Mouse (Mus musculus) limb, embryonic 11.5 days (tissue): Measurements from ENCODE around the gene Il2rg. TPM values are rescaled to one million over a fixed set of nuclear protein-coding genes. Genes with fewer than 3 reads are reported as not detected.

Source experiments
- ATAC-seq: fragments of 200-750 bp; cut with Nextera tagmentation; 2 replicates; pipeline ENCODE4 v1.8.0; 2017; ENCODE audit warnings: low read depth; ENCODE audit not compliant: insufficient number of reproducible peaks, low FRiP score, low TSS enrichment
- DNase-seq: peaks from one replicate; pipeline ENCODE4 v3.0.0-alpha.2; 2015; ENCODE audit warnings: low spot score
- H3K27ac ChIP-seq: fragments of 300-500 bp; sonication (generic); replicated peaks from 2 replicates; pipeline ENCODE4 v1.5.1; 2014; ENCODE audit warnings: low read depth, mild to moderate bottlenecking, low read length
- H3K27me3 ChIP-seq: fragments of 300-500 bp; sonication (generic); 2 replicates; pipeline ENCODE4 v1.6.1; 2014; ENCODE audit warnings: mild to moderate bottlenecking, low read length, mixed read lengths; ENCODE audit not compliant: control insufficient read depth, insufficient read depth
- H3K36me3 ChIP-seq: fragments of 300-500 bp; sonication (generic); 2 replicates; pipeline ENCODE4 v1.6.1; 2014; ENCODE audit warnings: mild to moderate bottlenecking, low read length, moderate library complexity, mixed read lengths; ENCODE audit not compliant: control insufficient read depth, insufficient read depth
- H3K4me1 ChIP-seq: fragments of 300-500 bp; sonication (generic); 2 replicates; pipeline ENCODE4 v1.6.1; 2014; ENCODE audit warnings: low read length, mixed read lengths; ENCODE audit not compliant: control insufficient read depth, insufficient read depth
- H3K4me2 ChIP-seq: fragments of 300-500 bp; sonication (generic); 2 replicates; pipeline ENCODE4 v1.6.1; 2014; ENCODE audit warnings: low read depth, mild to moderate bottlenecking, moderate library complexity; ENCODE audit not compliant: severe bottlenecking
- H3K4me3 ChIP-seq: fragments of 300-500 bp; sonication (generic); 2 replicates; pipeline ENCODE4 v1.5.1; 2014; ENCODE audit warnings: low read depth, low read length
- H3K9ac ChIP-seq: fragments of 300-500 bp; sonication (generic); 2 replicates; pipeline ENCODE4 v1.6.1; 2014; ENCODE audit warnings: mild to moderate bottlenecking, low read length
- H3K9me3 ChIP-seq: fragments of 300-500 bp; sonication (generic); 2 replicates; pipeline ENCODE4 v1.6.1; 2016; ENCODE audit warnings: low read length; ENCODE audit not compliant: control insufficient read depth
- WGBS: fragments of 180-500 bp; shearing (Covaris S2); extraction: QIAGEN DNeasy Blood & Tissue Kit; methylation state at CpG from one replicate; pipeline ENCODE4 v1.1.7; 2014; 5-methylcytosine and 5-hydroxymethylcytosine counted together
- polyA plus RNA-seq: library from polyadenylated mRNA; unstranded; fragments of >200 nt; fragmentation: Nextera tagmentation; extraction: Ambion mirVana; gene quantifications from 2 replicates; pipeline ENCODE4 v1.2.1, GENCODE M21; 2014

Gene Il2rg
- polyA plus RNA-seq = 4.4 and 4.6 TPM in 2 replicates

GRCm38 (mm10) chrX:101268025-101268754, at the start of gene Il2rg:
TSS of gene Il2rg (minus strand) at chrX:101268255.
- ATAC-seq (no peak), DNase-seq (no peak)
- Histone ChIP-seq H3K9me3 (no peaks in the 10 kb centered on the region), H3K4me2 (0 out of 2 replicates have a peak within 1 kb of the TSS, but pooled peaks have one; percentile 0), H3K9ac (no peak within 1 kb of the TSS), H3K27ac (no peak within 1 kb of the TSS), H3K27me3 (no peaks in the 10 kb centered on the region), H3K4me1 (no peaks in the 10 kb centered on the region), H3K4me3 (no peak within 1 kb of the TSS), H3K36me3 (no peaks in the 10 kb centered on the region)
- 61% methylated on average over 5 of the region's 5 CpGs for WGBS

- Histone ChIP-seq H3K9me3 (no peaks in the 10 kb centered on the region), H3K36me3 (no peaks in the 10 kb centered on the region), H3K4me1 (no peaks in the 10 kb centered on the region), H3K27me3 (0 out of 2 replicates have a peak, but pooled peaks cover 12% of the 10 kb centered on the region), H3K4me3 (no peak overlapping the region), H3K27ac (no peak overlapping the region), H3K4me2 (no peak overlapping the region), H3K9ac (no peak overlapping the region)
- ATAC-seq = no peak
- DNase-seq = no peak
- WGBS = 60% methylated on average over 6 of the region's 6 CpGs
Observed at GRCm38 (mm10) chrX:101313625-101314359, 45.7 kb upstream of the Il2rg start.

- Histone ChIP-seq H3K36me3 (no peaks in the 10 kb centered on the region), H3K27ac (no peak overlapping the region), H3K27me3 (0 out of 2 replicates have a peak, but pooled peaks cover 5% of the 10 kb centered on the region), H3K4me3 (no peak overlapping the region), H3K4me2 (no peak overlapping the region), H3K4me1 (no peaks in the 10 kb centered on the region), H3K9ac (no peak overlapping the region), H3K9me3 (no peaks in the 10 kb centered on the region)
- DNase-seq (no peak), ATAC-seq (no peak)
- WGBS = 89% methylated on average over 5 of the region's 5 CpGs
Observed at GRCm38 (mm10) chrX:101309299-101309698, 41.2 kb upstream of the Il2rg start.

- H3K9me3 ChIP-seq = no peaks in the 10 kb centered on the region
- 65% methylated on average over 2 of the region's 2 CpGs for WGBS
- no peak overlapping the region for H3K4me2 ChIP-seq
- H3K9ac ChIP-seq = no peak overlapping the region
- no peak overlapping the region for H3K27ac ChIP-seq
- no peaks in the 10 kb centered on the region for H3K36me3 ChIP-seq
- H3K27me3 ChIP-seq = peaks cover 5% of the 10 kb centered on the region; the same call in 1 of the 2 replicates
- ATAC-seq (no peak), DNase-seq (no peak)
- no peaks in the 10 kb centered on the region for H3K4me1 ChIP-seq
- H3K4me3 ChIP-seq = no peak overlapping the region
Observed at GRCm38 (mm10) chrX:101304646-101305045, 36.6 kb upstream of the Il2rg start.

GRCm38 (mm10) chrX:101301654-101302053, 33.6 kb upstream of the Il2rg start:
- no peaks in the 10 kb centered on the region for H3K4me1 ChIP-seq
- no peak overlapping the region for H3K4me2 ChIP-seq
- WGBS = 79% methylated on average over 9 of the region's 9 CpGs
- H3K36me3 ChIP-seq = peaks cover 2% of the 10 kb centered on the region; the same call in 1 of the 2 replicates
- no peak overlapping the region for H3K4me3 ChIP-seq
- DNase-seq = no peak
- ATAC-seq = no peak
- no peak overlapping the region for H3K9ac ChIP-seq
- H3K9me3 ChIP-seq = no peaks in the 10 kb centered on the region
- peaks cover 5% of the 10 kb centered on the region; the same call in 1 of the 2 replicates for H3K27me3 ChIP-seq
- no peak overlapping the region for H3K27ac ChIP-seq

- H3K27me3 ChIP-seq = peaks cover 5% of the 10 kb centered on the region; the same call in 1 of the 2 replicates
- no peaks in the 10 kb centered on the region for H3K9me3 ChIP-seq
- peak overlapping the region; percentile 34 for H3K9ac ChIP-seq
- no peak; the same call in 1 of the 2 replicates for ATAC-seq
- H3K4me1 ChIP-seq = no peaks in the 10 kb centered on the region
- 0 out of 2 replicates have a peak overlapping the region, but pooled peaks have one; percentile 56 for H3K27ac ChIP-seq
- peaks cover 8% of the 10 kb centered on the region; the same call in 1 of the 2 replicates for H3K36me3 ChIP-seq
- WGBS = 44% methylated on average over 13 of the region's 13 CpGs
- peak overlapping the region; percentile 37 for H3K4me3 ChIP-seq
- peak; percentile 35 for DNase-seq
- H3K4me2 ChIP-seq = peak overlapping the region; percentile 49
Observed at GRCm38 (mm10) chrX:101300427-101301030, 32.5 kb upstream of the Il2rg start.

- Histone ChIP-seq H3K36me3 (peaks cover 8% of the 10 kb centered on the region; the same call in 1 of the 2 replicates), H3K9ac (peak overlapping the region; percentile 41), H3K27me3 (peaks cover 5% of the 10 kb centered on the region; the same call in 1 of the 2 replicates), H3K4me1 (no peaks in the 10 kb centered on the region), H3K9me3 (no peaks in the 10 kb centered on the region), H3K27ac (0 out of 2 replicates have a peak overlapping the region, but pooled peaks have one; percentile 36), H3K4me3 (peak overlapping the region; percentile 37), H3K4me2 (peak overlapping the region; percentile 49)
- WGBS = 29% methylated on average over 10 of the region's 13 CpGs
- DNase-seq = peak; percentile 38
- peak; percentile 77 for ATAC-seq
Observed at GRCm38 (mm10) chrX:101299473-101300426, 31.7 kb upstream of the Il2rg start.
